Mouse (Mus musculus) intestine, postnatal 0 days (tissue): ENCODE measurements around the gene Pcgf5. TPM values are rescaled to one million over a fixed set of nuclear protein-coding genes. Genes with fewer than 3 reads are reported as not detected.

Experiments
- ATAC-seq: fragments of 200-750 bp; cut with Nextera tagmentation; 2 replicates; pipeline ENCODE4 v1.8.0; 2017; ENCODE audit warnings: mild to moderate bottlenecking, moderate TSS enrichment, moderate library complexity
- H3K27ac ChIP-seq: fragments of 300-500 bp; sonication (generic); 2 replicates; pipeline ENCODE4 v1.5.1; 2014; ENCODE audit warnings: mild to moderate bottlenecking, low read depth, low read length, moderate library complexity
- H3K27me3 ChIP-seq: fragments of 300-500 bp; sonication (generic); replicated peaks from 2 replicates; pipeline ENCODE4 v1.6.1; 2014; ENCODE audit warnings: low read length, mixed read lengths; ENCODE audit not compliant: control insufficient read depth, insufficient read depth
- H3K36me3 ChIP-seq: fragments of 300-500 bp; sonication (generic); 2 replicates; pipeline ENCODE4 v1.6.1; 2014; ENCODE audit warnings: mild to moderate bottlenecking, moderate library complexity; ENCODE audit not compliant: control insufficient read depth, insufficient read depth
- H3K4me1 ChIP-seq: fragments of 300-500 bp; sonication (generic); replicated peaks from 2 replicates; pipeline ENCODE4 v1.6.1; 2014; ENCODE audit warnings: antibody characterized with exemption, low read length, mixed read lengths; ENCODE audit not compliant: control insufficient read depth, insufficient read depth
- H3K4me2 ChIP-seq: fragments of 300-500 bp; sonication (generic); replicated peaks from 2 replicates; pipeline ENCODE4 v1.6.1; 2014; ENCODE audit warnings: low read depth, mild to moderate bottlenecking, moderate library complexity
- H3K4me3 ChIP-seq: fragments of 300-500 bp; sonication (generic); 2 replicates; pipeline ENCODE4 v1.5.1; 2014; ENCODE audit warnings: low read depth, low read length
- H3K9ac ChIP-seq: fragments of 300-500 bp; sonication (generic); 2 replicates; pipeline ENCODE4 v1.6.1; 2014; ENCODE audit warnings: mild to moderate bottlenecking, low read depth, low read length
- H3K9me3 ChIP-seq: fragments of 300-500 bp; sonication (generic); 2 replicates; pipeline ENCODE4 v1.6.1; 2016; ENCODE audit warnings: mixed run types; ENCODE audit not compliant: control insufficient read depth
- CTCF ChIP-seq: sonication (generic); IDR thresholded peaks from 2 replicates; pipeline ENCODE4 v1.5.1; 2016; ENCODE audit warnings: low read depth, mild to moderate bottlenecking, control low read depth, antibody characterized with exemption, moderate library complexity
- WGBS: fragments of 180-500 bp; shearing (Covaris S2); extraction: QIAGEN DNeasy Blood & Tissue Kit; methylation state at CpG from one replicate; pipeline ENCODE4 v1.1.7; 2014; 5-methylcytosine and 5-hydroxymethylcytosine counted together
- polyA plus RNA-seq: library from polyadenylated mRNA; unstranded; fragments of >200 nt; fragmentation: Nextera tagmentation; extraction: Ambion mirVana; gene quantifications from 2 replicates; pipeline ENCODE4 v1.2.1, GENCODE M21; 2015

Gene Pcgf5
- polyA plus RNA-seq, 1 experiment from 2014 or later = 21.4 TPM

DNA sequence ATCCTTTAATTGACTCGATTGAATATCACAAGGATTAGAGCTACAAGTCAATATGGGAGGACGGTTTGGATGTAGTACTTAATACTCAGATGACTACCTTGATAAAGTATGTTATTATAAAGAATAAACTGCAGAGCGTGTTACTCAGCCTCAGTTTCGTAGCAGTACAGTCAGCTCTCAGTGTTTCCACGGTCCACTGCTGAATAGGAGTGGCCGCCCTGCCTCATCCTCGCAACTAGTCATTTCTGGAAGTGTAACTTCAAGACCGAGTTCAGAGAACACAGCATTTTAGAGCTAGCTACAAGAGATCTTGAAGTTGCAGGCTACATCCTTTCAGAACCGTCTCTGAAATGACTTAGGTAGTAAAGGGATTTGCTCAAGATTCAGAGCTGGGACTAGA, 2.8 kb downstream of the Pcgf5 start:
- no peak for TF ChIP-seq CTCF
- WGBS = 93% methylated on average over 9 of the region's 9 CpGs

DNA sequence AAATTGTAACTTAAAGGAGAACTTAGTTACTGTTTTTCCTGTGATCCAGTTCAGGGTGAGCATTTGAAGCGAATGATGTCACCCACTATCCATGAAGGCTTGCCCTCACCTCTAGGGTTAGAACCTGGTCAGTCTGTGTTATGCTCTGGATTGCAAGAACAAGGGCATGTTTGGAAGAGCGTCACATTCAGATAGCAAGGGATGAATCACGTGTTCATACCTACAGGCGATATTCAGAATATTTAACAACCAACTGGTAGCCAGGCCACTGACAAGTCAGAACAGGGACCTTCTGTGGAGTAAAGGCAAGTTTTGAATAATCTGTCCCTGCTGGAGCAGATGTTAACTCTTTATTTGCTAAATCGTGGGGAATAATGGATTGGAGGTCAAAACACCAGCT, 14.4 kb downstream of the Pcgf5 start:
- no peak for ATAC-seq

More for the DNA sequence above, 2.8 kb downstream of the Pcgf5 start:
- Histone ChIP-seq H3K36me3 (no peaks in the 10 kb centered on the region), H3K4me1 (no peaks in the 10 kb centered on the region), H3K4me3 (no peak overlapping the region), H3K27ac (no peak overlapping the region), H3K4me2 (no peak overlapping the region), H3K9ac (no peak overlapping the region), H3K27me3 (peaks cover 9% of the 10 kb centered on the region), H3K9me3 (no peaks in the 10 kb centered on the region)
- no peak for ATAC-seq

DNA sequence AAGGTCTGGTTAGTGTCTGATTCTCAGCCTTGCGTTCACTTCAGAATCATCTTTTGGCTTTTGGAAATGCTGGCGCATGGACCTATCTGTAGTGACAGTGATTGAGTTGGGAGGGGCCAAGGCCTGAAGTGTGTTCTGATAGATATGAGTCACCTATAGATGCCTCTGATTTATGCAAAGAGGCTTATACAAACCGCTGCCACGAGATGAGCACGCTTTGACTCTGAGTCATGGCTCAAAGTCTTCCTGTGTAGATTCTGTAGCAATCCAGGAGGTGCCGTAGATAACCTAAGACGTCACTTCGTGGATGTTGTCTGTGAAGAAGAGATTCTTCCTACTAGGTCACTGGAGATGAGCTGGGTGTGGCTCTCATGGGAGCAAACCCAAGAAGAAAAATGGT, 16.6 kb downstream of the Pcgf5 start:
- no peak overlapping the region for H3K4me2 ChIP-seq
- 52% methylated on average over 8 of the region's 8 CpGs for WGBS
- 0 out of 2 replicates have a peak, but pooled peaks cover 3% of the 10 kb centered on the region for H3K27me3 ChIP-seq
- no peak overlapping the region for H3K9ac ChIP-seq
- peak; percentile 93 for ATAC-seq
- H3K27ac ChIP-seq = no peak overlapping the region
- no peak overlapping the region for H3K4me3 ChIP-seq
- no peaks in the 10 kb centered on the region for H3K4me1 ChIP-seq
- no peaks in the 10 kb centered on the region for H3K9me3 ChIP-seq
- no peaks in the 10 kb centered on the region for H3K36me3 ChIP-seq
- no peak for TF ChIP-seq CTCF

More for the DNA sequence above, 14.4 kb downstream of the Pcgf5 start:
- Histone ChIP-seq H3K4me3 (no peak overlapping the region), H3K9ac (no peak overlapping the region), H3K36me3 (no peaks in the 10 kb centered on the region), H3K9me3 (no peaks in the 10 kb centered on the region), H3K4me1 (no peaks in the 10 kb centered on the region), H3K4me2 (no peak overlapping the region), H3K27me3 (no peaks in the 10 kb centered on the region), H3K27ac (no peak overlapping the region)
- no peak for TF ChIP-seq CTCF
- WGBS = 91% methylated on average over 5 of the region's 5 CpGs

DNA sequence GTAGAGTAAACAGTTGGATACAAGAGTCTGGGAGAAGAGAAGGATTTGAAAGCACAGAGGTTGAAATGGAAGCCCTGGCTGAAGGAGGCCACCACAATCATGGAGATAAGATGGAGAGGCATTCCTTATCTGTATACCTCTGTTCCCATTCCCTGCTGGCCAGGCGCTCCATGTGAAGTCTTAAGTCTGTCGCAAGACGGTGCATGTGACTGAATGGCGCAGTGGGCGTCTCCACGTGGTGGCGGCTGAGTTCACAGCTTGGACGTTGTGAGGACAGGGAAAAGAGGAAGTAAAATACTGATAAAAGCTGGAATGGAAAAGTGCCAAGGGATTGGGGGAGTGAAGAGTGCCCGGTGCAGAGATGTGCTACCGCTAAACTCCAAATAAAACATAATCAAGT, 23.4 kb downstream of the Pcgf5 start:
- Histone ChIP-seq H3K4me1 (no peaks in the 10 kb centered on the region), H3K9me3 (no peaks in the 10 kb centered on the region), H3K36me3 (no peaks in the 10 kb centered on the region), H3K27ac (peak overlapping the region; percentile 35; the same call in 1 of the 2 replicates), H3K4me3 (no peak overlapping the region), H3K27me3 (0 out of 2 replicates have a peak, but pooled peaks cover 3% of the 10 kb centered on the region), H3K4me2 (no peak overlapping the region; the same call in 1 of the 2 replicates), H3K9ac (no peak overlapping the region)
- peak; percentile 26 for TF ChIP-seq CTCF
- 39% methylated on average over 10 of the region's 10 CpGs for WGBS
- peak; percentile 96 for ATAC-seq

DNA sequence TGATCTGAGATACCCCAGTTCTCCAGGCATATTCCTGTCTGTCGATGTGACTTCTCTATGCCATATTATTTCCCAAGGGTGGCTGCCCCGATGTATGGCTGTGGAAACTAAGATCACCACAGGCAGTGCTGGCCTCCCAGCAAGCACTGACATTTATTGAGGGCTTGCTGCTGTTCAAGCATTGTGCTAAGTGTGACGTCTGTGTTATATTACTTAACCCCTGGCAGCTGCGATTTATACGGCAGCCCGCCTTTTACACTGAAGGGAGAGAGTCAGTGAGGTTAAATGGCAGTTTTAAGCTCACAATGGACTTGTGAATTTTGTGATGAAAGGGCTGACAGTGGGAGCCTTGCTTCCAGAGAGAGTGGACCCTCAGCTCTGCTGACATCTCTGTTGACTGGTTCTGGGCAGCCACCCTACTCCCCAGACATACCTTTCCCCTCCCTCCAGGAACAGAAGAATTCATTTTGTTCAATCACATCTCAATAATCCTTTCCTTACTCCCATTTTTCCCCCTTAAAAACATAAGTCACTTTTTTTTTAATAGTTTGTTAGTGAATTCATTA, 25.0 kb downstream of the Pcgf5 start:
- H3K4me1 ChIP-seq = no peaks in the 10 kb centered on the region

DNA sequence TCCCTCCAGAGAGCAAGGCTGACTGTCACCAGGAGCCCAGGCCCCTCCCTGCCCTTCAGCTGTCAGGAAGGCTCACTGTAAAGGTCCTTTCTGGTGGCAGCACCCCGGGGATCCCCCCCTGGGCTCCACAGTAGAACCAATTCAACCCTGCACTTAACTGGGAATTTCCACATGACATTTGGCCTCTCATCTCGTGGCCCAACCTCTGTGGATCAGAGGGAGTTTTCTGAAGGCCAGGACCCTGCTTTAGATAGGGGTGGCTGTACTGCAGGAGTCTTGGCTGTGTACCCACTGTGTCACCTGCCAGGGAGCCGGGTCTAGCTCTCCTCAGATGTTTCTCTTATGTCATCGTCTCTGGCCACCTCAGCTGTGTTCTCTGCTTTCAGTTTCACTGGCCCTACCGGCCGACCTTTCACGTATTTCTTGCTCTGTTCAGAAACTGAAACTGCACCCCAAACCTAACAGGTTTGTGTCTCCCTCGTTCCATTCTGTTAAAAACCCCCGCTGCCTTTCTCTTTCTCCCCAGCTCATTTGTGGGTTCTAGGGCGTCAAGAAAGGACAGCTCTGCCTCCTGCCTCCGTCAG, 27.2 kb downstream of the Pcgf5 start:
- Histone ChIP-seq H3K27ac (no peak overlapping the region), H3K4me2 (peak overlapping the region; percentile 41; the same call in 1 of the 2 replicates), H3K4me3 (no peak overlapping the region; the same call in 1 of the 2 replicates), H3K9ac (no peak overlapping the region), H3K9me3 (no peaks in the 10 kb centered on the region), H3K4me1 (no peaks in the 10 kb centered on the region), H3K36me3 (no peaks in the 10 kb centered on the region), H3K27me3 (0 out of 2 replicates have a peak, but pooled peaks cover 4% of the 10 kb centered on the region)
- 64% methylated on average over 11 of the region's 11 CpGs for WGBS
- TF ChIP-seq CTCF = no peak
- no peak for ATAC-seq

More for the DNA sequence above, 25.0 kb downstream of the Pcgf5 start:
- Histone ChIP-seq H3K4me3 (no peak overlapping the region), H3K9ac (no peak overlapping the region), H3K9me3 (no peaks in the 10 kb centered on the region), H3K36me3 (no peaks in the 10 kb centered on the region), H3K4me2 (no peak overlapping the region), H3K27ac (no peak overlapping the region), H3K27me3 (0 out of 2 replicates have a peak, but pooled peaks cover 7% of the 10 kb centered on the region)
- WGBS = 40% methylated on average over 6 of the region's 6 CpGs
- no peak for TF ChIP-seq CTCF
- ATAC-seq = no peak
